ENCODE assay signal across 12 mouse cellular contexts in genomic region chr2:71750087-71750453, GRCm38 (mm10). TPM values are rescaled to one million over a fixed set of nuclear protein-coding genes. Genes with fewer than 3 reads are reported as not detected.
DNase-seq lines count a peak whose midpoint lies in the region; ATAC-seq and TF ChIP-seq lines count a peak whose summit lies in the region.
"Had no signal": no experiment of that assay in that cellular context is flagged by ENCODE, and none has a peak within 500 bp of the region (broad histone marks: within the 10 kb centered on the region; RNA-seq: fewer than 3 reads in every experiment).

No protein-coding gene starts in this region.

- no peak overlapping the region for H3K9ac ChIP-seq in kidney, embryonic 14.5 days (ENCODE audit: low read depth, low read length)
- H3K9ac ChIP-seq in forebrain, embryonic 11.5 days (ENCODE audit: low read length) = peak overlapping the region; percentile 20; the same call in 1 of the 2 replicates
- no peak overlapping the region for H3K9ac ChIP-seq in intestine, embryonic 14.5 days (ENCODE audit: low read length)
- H3K9ac ChIP-seq: lung, embryonic 14.5 days had no signal

- H3K4me1 ChIP-seq in kidney, embryonic 14.5 days (ENCODE audit: control insufficient read depth, insufficient read depth, low read length) = peaks cover 7% of the 10 kb centered on the region
- peaks cover 15% of the 10 kb centered on the region for H3K4me1 ChIP-seq in forebrain, embryonic 11.5 days (replicated peaks; ENCODE audit: control insufficient read depth, insufficient read depth, low read length)
- H3K4me1 ChIP-seq in intestine, embryonic 14.5 days (replicated peaks; ENCODE audit: control insufficient read depth, insufficient read depth, low read length) = peaks cover 4% of the 10 kb centered on the region; the same call in 1 of the 2 replicates
- H3K4me1 ChIP-seq in small intestine, adult 2 months (ENCODE audit: control insufficient read depth, insufficient read depth, insufficient read length, low read length) = peaks cover 6% of the 10 kb centered on the region; the same call in 1 of the 2 replicates

- no peaks in the 10 kb centered on the region for H3K9me3 ChIP-seq in kidney, embryonic 14.5 days (ENCODE audit: control insufficient read depth, low read length)
- H3K9me3 ChIP-seq in forebrain, embryonic 11.5 days (ENCODE audit: control insufficient read depth, low read length) = no peaks in the 10 kb centered on the region
- no peaks in the 10 kb centered on the region for H3K9me3 ChIP-seq in intestine, embryonic 14.5 days (ENCODE audit: control insufficient read depth, low read length)

- no peak overlapping the region for H3K4me3 ChIP-seq in kidney, embryonic 14.5 days (ENCODE audit: low read length)
- no peak overlapping the region for H3K4me3 ChIP-seq in forebrain, embryonic 11.5 days (ENCODE audit: low read depth, low read length)
- H3K4me3 ChIP-seq in intestine, embryonic 14.5 days (ENCODE audit: low read depth, low read length) = no peak overlapping the region
- H3K4me3 ChIP-seq in small intestine, adult 2 months (ENCODE audit: low read depth, low read length) = peak overlapping the region; percentile 22; the same call in 1 of the 2 replicates

- H3K27me3 ChIP-seq in kidney, embryonic 14.5 days (ENCODE audit: control insufficient read depth, insufficient read depth, low read length) = no peaks in the 10 kb centered on the region
- no peaks in the 10 kb centered on the region for H3K27me3 ChIP-seq in forebrain, embryonic 11.5 days (ENCODE audit: control insufficient read depth, insufficient read depth, low read length)
- no peaks in the 10 kb centered on the region for H3K27me3 ChIP-seq in intestine, embryonic 14.5 days (replicated peaks; ENCODE audit: control insufficient read depth, insufficient read depth, low read length)
- no peaks in the 10 kb centered on the region for H3K27me3 ChIP-seq in small intestine, adult 2 months (ENCODE audit: control insufficient read depth, insufficient read depth, low read length)
- H3K27me3 ChIP-seq: Patski had no signal

- WGBS in kidney, embryonic 14.5 days = 67% methylated on average over 10 of the region's 10 CpGs
- 24% methylated on average over 10 of the region's 10 CpGs for WGBS in forebrain, embryonic 11.5 days
- 51% methylated on average over 10 of the region's 10 CpGs for WGBS in intestine, embryonic 14.5 days
- 26% methylated on average over 10 of the region's 10 CpGs for WGBS in small intestine, adult 2 months

- H3K4me2 ChIP-seq in kidney, embryonic 14.5 days (replicated peaks; ENCODE audit: low read depth, low read length) = peak overlapping the region; percentile 2; the same call in 1 of the 2 replicates
- H3K4me2 ChIP-seq in forebrain, embryonic 11.5 days (ENCODE audit: low read depth, low read length, severe bottlenecking) = peak overlapping the region; percentile 39; the same call in 1 of the 2 replicates
- H3K4me2 ChIP-seq in intestine, embryonic 14.5 days (ENCODE audit: low read length) = peak overlapping the region; percentile 9
- H3K4me2 ChIP-seq: lung, embryonic 14.5 days had no signal

- ATAC-seq in kidney, embryonic 14.5 days (ENCODE audit: low FRiP score, low TSS enrichment) = no peak
- peak; percentile 73 for ATAC-seq in forebrain, embryonic 11.5 days (replicated peaks; ENCODE audit: low FRiP score)
- peak; percentile 62; the same call in 1 of the 2 replicates for ATAC-seq in intestine, embryonic 14.5 days (replicated peaks; ENCODE audit: low FRiP score, low TSS enrichment, low read depth)
- no peak for ATAC-seq in megakaryocyte-erythroid progenitor cell, adult 5-6 weeks (replicated peaks; ENCODE audit: low FRiP score, low TSS enrichment, poor library complexity, severe bottlenecking)
- ATAC-seq: Patski had no signal

- no peak overlapping the region for H3K27ac ChIP-seq in kidney, embryonic 14.5 days (ENCODE audit: low read depth, low read length)
- peak overlapping the region; percentile 48; the same call in 1 of the 2 replicates for H3K27ac ChIP-seq in forebrain, embryonic 11.5 days (ENCODE audit: low read depth, low read length)
- H3K27ac ChIP-seq in intestine, embryonic 14.5 days (ENCODE audit: low read depth) = peak overlapping the region; percentile 11; the same call in 1 of the 2 replicates
- peak overlapping the region; percentile 55 for H3K27ac ChIP-seq in small intestine, adult 2 months (ENCODE audit: insufficient read depth, low read depth, low read length)

- no peak for TF ChIP-seq POLR2A in small intestine, adult 2 months (IDR thresholded peaks at IDR 0.05; ENCODE audit: low read depth, low read length)

- TF ChIP-seq CTCF in small intestine, adult 2 months (IDR thresholded peaks at IDR 0.05; ENCODE audit: extremely low read depth, insufficient read length, insufficient replicate concordance, low read depth, low read length) = no peak

- H3K36me3 ChIP-seq in kidney, embryonic 14.5 days (ENCODE audit: control insufficient read depth, insufficient read depth, low read length) = no peaks in the 10 kb centered on the region
- no peaks in the 10 kb centered on the region for H3K36me3 ChIP-seq in forebrain, embryonic 11.5 days (ENCODE audit: control insufficient read depth, insufficient read depth, low read length)
- H3K36me3 ChIP-seq in intestine, embryonic 14.5 days (ENCODE audit: control insufficient read depth, insufficient read depth, low read length) = no peaks in the 10 kb centered on the region
- no peaks in the 10 kb centered on the region for H3K36me3 ChIP-seq in small intestine, adult 2 months (ENCODE audit: control insufficient read depth, insufficient read depth, low read length)

- DNase-seq in kidney, adult 9 months = no peak
- DNase-seq in forebrain, embryonic 11.5 days (ENCODE audit: low spot score) = peak; percentile 59
- no peak for DNase-seq in intestine, embryonic 14.5 days (ENCODE audit: low spot score)
- DNase-seq in heart, postnatal 4 days = no peak
- DNase-seq in cerebellum, adult 8-10 months = no peak
- DNase-seq: kidney, postnatal 14 days; left cerebral cortex, postnatal 4 days; lung, embryonic 14.5 days had no signal

RNA-seq across cellular contexts. Expression of gene Itga6, which starts 4.7 kb away (rescaled TPM):
- 65.6 and 95.8 TPM in 2 replicates for polyA plus RNA-seq in kidney, embryonic 14.5 days (2014; fragmentation: Nextera tagmentation; extraction: Ambion mirVana)
- 54.2 and 59.5 TPM in 2 replicates for polyA plus RNA-seq in forebrain, embryonic 11.5 days (2014; fragmentation: Nextera tagmentation; extraction: Ambion mirVana)
- polyA plus RNA-seq in intestine, embryonic 14.5 days (2014; fragmentation: Nextera tagmentation; extraction: Ambion mirVana) = 56.2 and 62.1 TPM in 2 replicates
- polyA plus RNA-seq in small intestine, adult 2 months (2012; rRNA removed) = 23.5 and 49.8 TPM in 2 replicates
- 100 to 1,000 TPM; 104 to 114 TPM for total RNA-seq in heart, postnatal 4 days (2021)
- 20.3 and 21.2 TPM in 2 replicates for total RNA-seq in megakaryocyte-erythroid progenitor cell, adult 5-6 weeks (2014; fragmentation: Nextera tagmentation)
- total RNA-seq in megakaryocyte-erythroid progenitor cell, adult 5-6 weeks (2017) = 30.4 and 45.3 TPM in 2 replicates

Comparison
In these comparisons a context has a peak if more than half of its experiments do, and no peak if none do; other contexts are left out.
1. ATAC-seq: peak in forebrain, embryonic 11.5 days (single experiment) and intestine, embryonic 14.5 days (single experiment); none in kidney, embryonic 14.5 days (single experiment) and megakaryocyte-erythroid progenitor cell, adult 5-6 weeks (single experiment).
2. Peak in every context shown above with its lines, with median percentiles within 50 percentile points of each other: H3K4me2 ChIP-seq.